Mouse (Mus musculus) heart, postnatal 0 days (tissue): ENCODE measurements at regions not wholly inside any gene's neighbourhood (a gene's known extent, or its start where the extent isn't known, plus 50 kb on each side); places are given as distances from the start of the nearest gene placed in this dataset.
A peak's percentile ranks its signal among the peaks of the same experiment; 100 is the strongest.

ENCODE experiments used
- ATAC-seq: fragments of 200-750 bp; cut with Nextera tagmentation; 2 replicates; pipeline ENCODE4 v1.8.0; 2017; ENCODE audit warnings: low read depth, moderate number of reproducible peaks, moderate library complexity; ENCODE audit not compliant: insufficient read depth
- DNase-seq: peaks from one replicate; pipeline ENCODE4 v3.0.0-alpha.2; 2016; ENCODE audit warnings: low spot score
- H3K27ac ChIP-seq: fragments of 300-500 bp; sonication (generic); 2 replicates; pipeline ENCODE4 v1.5.1; 2014; ENCODE audit warnings: low read depth, mild to moderate bottlenecking
- H3K27me3 ChIP-seq: fragments of 300-500 bp; sonication (generic); 2 replicates; pipeline ENCODE4 v1.6.1; 2014; ENCODE audit warnings: low read length, mixed read lengths; ENCODE audit not compliant: control insufficient read depth, insufficient read depth
- H3K36me3 ChIP-seq: fragments of 300-500 bp; sonication (generic); replicated peaks from 2 replicates; pipeline ENCODE4 v1.6.1; 2014; ENCODE audit warnings: low read length, mixed read lengths; ENCODE audit not compliant: control insufficient read depth, insufficient read depth
- H3K4me1 ChIP-seq: fragments of 300-500 bp; sonication (generic); 2 replicates; pipeline ENCODE4 v1.6.1; 2014; ENCODE audit warnings: antibody characterized with exemption; ENCODE audit not compliant: control insufficient read depth, insufficient read depth
- H3K4me2 ChIP-seq: fragments of 300-500 bp; sonication (generic); 2 replicates; pipeline ENCODE4 v1.6.1; 2014; ENCODE audit warnings: low read depth, mild to moderate bottlenecking, low read length, moderate library complexity
- H3K4me3 ChIP-seq: fragments of 300-500 bp; sonication (generic); 2 replicates; pipeline ENCODE4 v1.5.1; 2014; ENCODE audit warnings: low read depth, low read length
- H3K9ac ChIP-seq: fragments of 300-500 bp; sonication (generic); replicated peaks from 2 replicates; pipeline ENCODE4 v1.6.1; 2014; ENCODE audit warnings: low read depth, low read length, mixed read lengths
- H3K9me3 ChIP-seq: fragments of 300-500 bp; sonication (generic); replicated peaks from 2 replicates; pipeline ENCODE4 v1.6.1; 2016; ENCODE audit warnings: low read length; ENCODE audit not compliant: control insufficient read depth
- CTCF ChIP-seq: IDR thresholded peaks from 2 replicates; pipeline ENCODE4 v1.5.1; 2016; ENCODE audit warnings: antibody characterized with exemption, control low read depth, low read depth
- EP300 ChIP-seq: IDR thresholded peaks from 2 replicates; pipeline ENCODE4 v1.6.1; 2016; ENCODE audit warnings: antibody characterized with exemption, low read depth
- WGBS: fragments of 180-500 bp; shearing (Covaris S2); extraction: QIAGEN DNeasy Blood & Tissue Kit; methylation state at CpG from one replicate; pipeline ENCODE4 v1.1.7; 2014; 5-methylcytosine and 5-hydroxymethylcytosine counted together

GRCm38 (mm10) chr1:43338096-43338915 lies 106.1 kb upstream of the Nck2 start:
- Histone ChIP-seq H3K9ac (no peak overlapping the region), H3K27me3 (no peaks in the 10 kb centered on the region), H3K36me3 (no peaks in the 10 kb centered on the region), H3K4me3 (no peak overlapping the region), H3K4me2 (no peak overlapping the region), H3K4me1 (0 out of 2 replicates have a peak, but pooled peaks cover 7% of the 10 kb centered on the region), H3K9me3 (peaks cover 13% of the 10 kb centered on the region), H3K27ac (peak overlapping the region; percentile 73)
- DNase-seq (peak; percentile 14), ATAC-seq (0 out of 2 replicates have a peak, but pooled peaks have one; percentile 36)
- WGBS: 59% methylated on average over 6 of the region's 6 CpGs
- no peak for TF ChIP-seq EP300
- no peak for TF ChIP-seq CTCF

DNA sequence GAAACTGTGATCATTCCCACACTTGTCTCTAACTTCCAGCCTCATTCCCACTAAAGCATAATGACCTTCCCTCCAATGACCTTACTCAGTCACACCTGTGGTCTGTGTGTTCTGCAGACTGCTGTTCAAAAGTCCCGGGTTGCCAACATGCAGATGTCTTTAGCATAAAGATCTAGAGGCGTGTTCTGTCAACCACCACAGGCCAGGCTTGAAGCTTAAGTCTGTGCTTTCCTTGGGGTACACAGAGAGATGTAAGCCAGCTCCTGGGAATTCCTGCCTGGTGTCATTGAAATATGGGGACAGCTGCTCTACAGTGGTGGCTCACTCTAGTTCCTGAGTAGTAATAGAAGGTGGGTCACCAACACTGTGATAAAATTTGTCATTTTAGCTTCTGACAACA lies 101.5 kb upstream of the Nck2 start:
- 60% methylated on average over 2 of the region's 2 CpGs for WGBS
- TF ChIP-seq EP300: no peak
- no peak for TF ChIP-seq CTCF
- Histone ChIP-seq H3K27ac (no peak overlapping the region), H3K27me3 (no peaks in the 10 kb centered on the region), H3K9ac (no peak overlapping the region), H3K36me3 (no peaks in the 10 kb centered on the region), H3K4me2 (no peak overlapping the region), H3K9me3 (no peaks in the 10 kb centered on the region), H3K4me3 (no peak overlapping the region), H3K4me1 (0 out of 2 replicates have a peak, but pooled peaks cover 2% of the 10 kb centered on the region)
- ATAC-seq (no peak), DNase-seq (no peak)

DNA sequence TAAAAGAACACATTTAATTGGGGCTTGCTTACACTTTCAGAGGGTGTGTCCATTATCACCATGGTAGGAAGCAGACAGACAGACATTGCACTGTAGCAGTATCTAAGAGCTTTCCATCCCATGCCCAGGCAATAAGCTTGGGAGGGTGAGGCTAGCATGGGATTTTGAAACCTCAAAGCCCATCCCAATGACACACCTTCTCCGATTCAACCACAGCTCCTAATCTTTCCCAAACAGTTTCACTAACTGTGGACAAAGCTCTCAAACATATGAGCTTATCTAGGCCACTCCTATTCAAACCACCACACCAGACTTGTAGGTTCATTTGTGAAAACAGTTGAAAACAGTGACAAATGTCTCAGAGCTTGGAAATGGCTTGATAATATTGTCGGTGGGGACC lies 101.0 kb upstream of the Nck2 start:
- H3K4me3 ChIP-seq: no peak overlapping the region
- H3K4me2 ChIP-seq: no peak overlapping the region
- H3K4me1 ChIP-seq: no peaks in the 10 kb centered on the region
- no peak for TF ChIP-seq CTCF
- H3K27ac ChIP-seq: no peak overlapping the region
- 59% methylated on average over 2 of the region's 2 CpGs for WGBS
- no peaks in the 10 kb centered on the region for H3K9me3 ChIP-seq
- ATAC-seq (no peak), DNase-seq (no peak)
- no peaks in the 10 kb centered on the region for H3K27me3 ChIP-seq
- no peaks in the 10 kb centered on the region for H3K36me3 ChIP-seq
- H3K9ac ChIP-seq: no peak overlapping the region

GRCm38 (mm10) chr1:43344001-43344400 lies 100.4 kb upstream of the Nck2 start:
- ATAC-seq (no peak), DNase-seq (no peak)
- TF ChIP-seq CTCF: no peak
- no peak for TF ChIP-seq EP300
- no peaks in the 10 kb centered on the region for H3K27me3 ChIP-seq
- H3K4me2 ChIP-seq: no peak overlapping the region
- no peak overlapping the region for H3K9ac ChIP-seq
- no peaks in the 10 kb centered on the region for H3K4me1 ChIP-seq
- WGBS: 86% methylated on average over 5 of the region's 5 CpGs
- no peaks in the 10 kb centered on the region for H3K36me3 ChIP-seq
- no peak overlapping the region for H3K4me3 ChIP-seq
- H3K27ac ChIP-seq: no peak overlapping the region
- H3K9me3 ChIP-seq: no peaks in the 10 kb centered on the region

- no peaks in the 10 kb centered on the region for H3K4me1 ChIP-seq
- no peak for TF ChIP-seq CTCF
- no peak for TF ChIP-seq EP300
- no peak overlapping the region for H3K4me2 ChIP-seq
- ATAC-seq (no peak), DNase-seq (no peak)
- H3K9ac ChIP-seq: no peak overlapping the region
- no peak overlapping the region for H3K4me3 ChIP-seq
- 75% methylated on average over 4 of the region's 4 CpGs for WGBS
- no peaks in the 10 kb centered on the region for H3K27me3 ChIP-seq
- H3K9me3 ChIP-seq: no peaks in the 10 kb centered on the region
- no peaks in the 10 kb centered on the region for H3K36me3 ChIP-seq
- no peak overlapping the region for H3K27ac ChIP-seq
Measured at GRCm38 (mm10) chr1:43347152-43347551, 97.2 kb upstream of the Nck2 start.

DNA sequence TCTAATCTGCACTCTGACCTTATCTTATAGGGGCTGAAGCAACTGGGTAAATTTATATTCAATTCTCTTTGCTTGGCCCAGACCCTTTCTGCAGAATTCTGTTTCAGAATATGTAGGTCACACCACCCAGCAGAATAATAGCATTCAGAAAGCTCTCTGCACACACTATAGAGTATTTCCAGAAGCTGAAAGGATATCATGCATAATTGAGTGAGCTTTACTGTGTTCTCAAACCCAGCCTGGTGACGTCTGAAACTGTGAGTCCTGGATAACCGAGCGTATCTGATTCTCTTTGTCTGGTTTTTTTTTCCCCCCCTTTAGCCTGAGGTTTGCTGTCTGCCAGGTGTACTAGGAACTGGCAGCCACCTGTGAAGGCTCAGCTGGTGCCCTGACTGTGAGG lies 94.4 kb upstream of the Nck2 start:
- H3K27ac ChIP-seq: no peak overlapping the region
- no peak for TF ChIP-seq CTCF
- TF ChIP-seq EP300: no peak
- H3K9ac ChIP-seq: no peak overlapping the region
- WGBS: 73% methylated on average over 3 of the region's 3 CpGs
- H3K27me3 ChIP-seq: no peaks in the 10 kb centered on the region
- no peak overlapping the region for H3K4me2 ChIP-seq
- no peak overlapping the region for H3K4me3 ChIP-seq
- DNase-seq (no peak), ATAC-seq (no peak)
- H3K4me1 ChIP-seq: no peaks in the 10 kb centered on the region
- no peaks in the 10 kb centered on the region for H3K36me3 ChIP-seq
- H3K9me3 ChIP-seq: no peaks in the 10 kb centered on the region
